Mouse (Mus musculus) liver, embryonic 16.5 days (tissue): ENCODE data around the gene Nbl1. TPM values are rescaled to one million over a fixed set of nuclear protein-coding genes. Genes with fewer than 3 reads are reported as not detected.
A peak's percentile ranks its signal among the peaks of the same experiment; 100 is the strongest.

Experiments used
- ATAC-seq: fragments of 200-750 bp; cut with Nextera tagmentation; 2 replicates; pipeline ENCODE4 v1.8.0; 2017; ENCODE audit warnings: low read depth, mild to moderate bottlenecking, moderate number of reproducible peaks, moderate library complexity
- H3K27ac ChIP-seq: fragments of 300-500 bp; sonication (generic); 2 replicates; pipeline ENCODE4 v1.5.1; 2014; ENCODE audit warnings: mild to moderate bottlenecking, low read length
- H3K27me3 ChIP-seq: fragments of 300-500 bp; sonication (generic); 2 replicates; pipeline ENCODE4 v1.6.1; 2014; ENCODE audit warnings: low read depth, low read length, mixed read lengths; ENCODE audit not compliant: control insufficient read depth, insufficient read depth
- H3K36me3 ChIP-seq: fragments of 300-500 bp; sonication (generic); 2 replicates; pipeline ENCODE4 v1.6.1; 2014; ENCODE audit warnings: mild to moderate bottlenecking; ENCODE audit not compliant: control insufficient read depth, insufficient read depth
- H3K4me1 ChIP-seq: fragments of 300-500 bp; sonication (generic); 2 replicates; pipeline ENCODE4 v1.6.1; 2014; ENCODE audit warnings: low read depth, low read length, mixed read lengths; ENCODE audit not compliant: control insufficient read depth
- H3K4me2 ChIP-seq: fragments of 300-500 bp; sonication (generic); 2 replicates; pipeline ENCODE4 v1.6.1; 2014; ENCODE audit warnings: low read depth, low read length, mixed read lengths
- H3K4me3 ChIP-seq: fragments of 300-500 bp; sonication (generic); 2 replicates; pipeline ENCODE4 v1.5.1; 2014; ENCODE audit warnings: low read depth, mild to moderate bottlenecking, low read length
- H3K9ac ChIP-seq: fragments of 300-500 bp; sonication (generic); 2 replicates; pipeline ENCODE4 v1.6.1; 2014; ENCODE audit warnings: low read depth, low read length
- H3K9me3 ChIP-seq: fragments of 300-500 bp; sonication (generic); replicated peaks from 2 replicates; pipeline ENCODE4 v1.6.1; 2016; ENCODE audit warnings: low read length; ENCODE audit not compliant: control insufficient read depth
- WGBS: fragments of 180-500 bp; shearing (Covaris S2); extraction: QIAGEN DNeasy Blood & Tissue Kit; methylation state at CpG from one replicate; pipeline ENCODE4 v1.1.7; 2014; ENCODE audit not compliant: insufficient replicate concordance; 5-methylcytosine and 5-hydroxymethylcytosine counted together
- polyA plus RNA-seq: library from polyadenylated mRNA; unstranded; fragments of >200 nt; fragmentation: Nextera tagmentation; extraction: Ambion mirVana; gene quantifications from 2 replicates; pipeline ENCODE4 v1.2.1, GENCODE M21; 2015

Nbl1 gene
- polyA plus RNA-seq, 1 experiment from 2014 or later, result 2.5 TPM

DNA sequence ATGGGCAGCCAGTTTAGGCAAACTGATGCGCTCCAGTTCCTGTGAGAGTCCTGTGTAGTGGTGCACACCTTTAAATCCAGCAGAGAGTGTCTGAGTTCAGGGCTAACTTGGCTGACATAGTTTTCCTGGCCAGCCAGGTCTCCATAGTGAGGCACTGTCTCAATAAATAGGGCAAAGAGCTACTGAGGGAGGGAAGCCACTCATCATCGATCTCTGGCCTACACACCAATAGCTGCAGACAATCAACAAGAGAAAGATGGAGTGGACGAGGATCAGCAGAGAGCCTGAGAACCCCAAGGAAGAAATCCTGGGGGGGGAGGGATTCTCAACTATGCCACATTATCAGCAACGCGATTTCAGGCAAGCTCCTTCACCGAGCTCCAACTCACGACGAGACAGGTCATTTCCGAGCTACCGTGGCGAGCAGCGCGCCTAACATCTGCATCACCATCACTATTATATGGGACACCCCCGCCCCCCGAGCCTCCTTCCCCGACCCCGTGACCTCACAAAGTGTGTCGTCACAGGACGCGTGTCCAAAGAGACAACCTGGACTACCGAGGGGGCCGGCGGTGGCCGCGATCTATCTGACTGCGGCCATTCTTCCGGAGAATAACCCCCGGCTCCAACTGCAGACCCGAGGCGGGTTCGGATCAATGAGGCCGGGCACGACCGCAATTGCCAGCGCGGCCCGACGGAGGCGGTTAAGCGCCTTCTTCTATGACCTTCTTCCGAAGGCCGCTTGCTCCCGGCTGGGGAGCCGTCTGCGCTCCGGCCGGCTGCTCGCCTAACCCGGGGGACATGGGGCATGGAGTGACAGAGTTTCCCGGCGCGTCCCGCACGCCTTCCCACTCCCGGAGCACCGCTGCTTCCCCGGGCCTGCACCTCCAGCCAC lies 37.3 kb upstream of the Nbl1 start:
- peak overlapping the region; percentile 94 for H3K4me2 ChIP-seq
- peak; percentile 8; the same call in 1 of the 2 replicates for ATAC-seq
- 3% methylated on average over 57 of the region's 57 CpGs for WGBS
- H3K4me3 ChIP-seq, result peak overlapping the region; percentile 83
- peaks cover 29% of the 10 kb centered on the region for H3K4me1 ChIP-seq
- H3K27me3 ChIP-seq, result no peaks in the 10 kb centered on the region
- no peaks in the 10 kb centered on the region; the same call in 1 of the 2 replicates for H3K36me3 ChIP-seq
- peaks cover 3% of the 10 kb centered on the region; the same call in 1 of the 2 replicates for H3K9me3 ChIP-seq
- peak overlapping the region; percentile 80 for H3K27ac ChIP-seq
- peak overlapping the region; percentile 87 for H3K9ac ChIP-seq

DNA sequence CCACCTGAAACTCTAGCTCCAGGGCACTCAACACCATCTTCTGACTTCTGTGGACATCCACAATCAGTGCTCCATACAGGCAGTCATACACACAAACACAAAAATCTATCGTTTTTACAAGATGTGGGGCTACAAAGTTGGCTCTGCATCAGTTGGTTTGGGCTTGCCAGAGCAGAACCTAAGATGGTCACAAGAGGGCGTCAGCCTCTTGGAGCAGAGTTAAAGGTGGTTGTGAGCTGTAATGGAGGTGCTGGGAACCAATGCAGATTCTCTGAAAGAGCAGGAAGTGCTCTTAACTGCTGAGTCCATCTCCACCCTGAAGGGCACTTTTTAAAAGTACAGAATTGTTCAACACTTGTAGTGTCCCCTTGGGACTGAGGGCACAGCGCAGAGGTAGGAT lies 33.7 kb upstream of the Nbl1 start:
- WGBS, result 73% methylated on average over 3 of the region's 3 CpGs
- no peak overlapping the region for H3K27ac ChIP-seq
- H3K9me3 ChIP-seq, result peaks cover 3% of the 10 kb centered on the region; the same call in 1 of the 2 replicates
- H3K4me2 ChIP-seq, result no peak overlapping the region
- no peak for ATAC-seq
- peaks cover 40% of the 10 kb centered on the region for H3K4me1 ChIP-seq
- no peak overlapping the region for H3K4me3 ChIP-seq
- no peak overlapping the region for H3K9ac ChIP-seq
- H3K36me3 ChIP-seq, result no peaks in the 10 kb centered on the region; the same call in 1 of the 2 replicates
- H3K27me3 ChIP-seq, result no peaks in the 10 kb centered on the region

DNA sequence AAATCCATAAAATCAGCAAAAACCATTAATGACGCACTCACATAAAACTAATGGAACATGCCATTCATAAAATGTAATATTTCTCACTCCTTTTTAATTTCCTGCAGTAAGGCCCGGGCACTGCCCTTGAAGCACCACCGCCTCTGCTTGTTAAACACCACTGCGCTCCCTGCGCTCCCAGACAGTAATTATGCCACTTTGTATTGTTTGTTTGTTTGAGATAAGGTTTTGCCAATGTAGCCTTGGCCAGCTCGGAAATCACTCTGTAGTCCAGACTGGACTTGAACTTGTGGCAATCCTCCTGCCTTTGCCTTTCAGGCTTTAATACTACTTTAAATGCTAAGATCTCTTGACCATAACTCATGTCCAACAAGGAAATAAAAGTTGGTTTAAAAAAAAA lies 32.1 kb upstream of the Nbl1 start:
- H3K27ac ChIP-seq, result no peak overlapping the region
- no peak for ATAC-seq
- no peaks in the 10 kb centered on the region for H3K27me3 ChIP-seq
- peaks cover 3% of the 10 kb centered on the region; the same call in 1 of the 2 replicates for H3K9me3 ChIP-seq
- H3K4me2 ChIP-seq, result no peak overlapping the region
- peaks cover 47% of the 10 kb centered on the region for H3K4me1 ChIP-seq
- H3K4me3 ChIP-seq, result no peak overlapping the region
- no peaks in the 10 kb centered on the region; the same call in 1 of the 2 replicates for H3K36me3 ChIP-seq
- 59% methylated on average over 6 of the region's 6 CpGs for WGBS
- no peak overlapping the region for H3K9ac ChIP-seq

DNA sequence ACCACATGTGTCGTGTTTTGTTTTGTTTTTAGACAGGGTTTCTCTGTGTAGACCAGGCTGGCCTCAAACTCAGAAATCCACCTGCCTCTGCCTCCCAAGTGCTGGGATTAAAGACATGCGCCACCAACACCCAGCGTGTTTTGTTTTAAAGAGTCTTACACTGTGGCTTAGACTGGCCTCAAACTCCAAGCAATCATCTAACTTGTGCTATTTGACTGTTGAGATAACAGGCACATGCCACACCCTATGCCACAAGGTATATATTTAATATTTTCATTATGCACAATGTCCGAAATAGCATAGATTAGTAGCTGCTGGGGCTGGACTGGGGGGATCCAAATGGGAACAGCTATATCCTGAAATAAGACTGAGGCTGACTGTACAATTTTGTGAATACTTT lies 29.8 kb upstream of the Nbl1 start:
- 30% methylated on average over 4 of the region's 4 CpGs for WGBS
- Histone ChIP-seq H3K27me3 (no peaks in the 10 kb centered on the region), H3K4me3 (no peak overlapping the region), H3K9ac (no peak overlapping the region), H3K9me3 (peaks cover 3% of the 10 kb centered on the region; the same call in 1 of the 2 replicates), H3K27ac (no peak overlapping the region; the same call in 1 of the 2 replicates), H3K4me1 (peaks cover 49% of the 10 kb centered on the region), H3K36me3 (no peaks in the 10 kb centered on the region; the same call in 1 of the 2 replicates), H3K4me2 (peak overlapping the region; percentile 7; the same call in 1 of the 2 replicates)
- peak; percentile 70; the same call in 1 of the 2 replicates for ATAC-seq

GRCm38 (mm10) chr4:139120998-139121397 lies 28.2 kb upstream of the Nbl1 start:
- Histone ChIP-seq H3K36me3 (no peaks in the 10 kb centered on the region), H3K4me2 (no peak overlapping the region), H3K4me1 (peaks cover 63% of the 10 kb centered on the region)

GRCm38 (mm10) chr4:139120281-139120814 lies 27.6 kb upstream of the Nbl1 start:
- Histone ChIP-seq H3K27me3 (no peaks in the 10 kb centered on the region), H3K9me3 (no peaks in the 10 kb centered on the region), H3K36me3 (no peaks in the 10 kb centered on the region), H3K4me2 (no peak overlapping the region), H3K4me3 (no peak overlapping the region), H3K9ac (no peak overlapping the region), H3K4me1 (peaks cover 63% of the 10 kb centered on the region), H3K27ac (no peak overlapping the region)
- 69% methylated on average over 4 of the region's 4 CpGs for WGBS
- ATAC-seq, result no peak

More at GRCm38 (mm10) chr4:139120998-139121397, 28.2 kb upstream of the Nbl1 start:
- H3K4me3 ChIP-seq, result no peak overlapping the region
- no peaks in the 10 kb centered on the region for H3K27me3 ChIP-seq
- ATAC-seq, result no peak
- WGBS, result 30% methylated on average over 7 of the region's 7 CpGs
- H3K9me3 ChIP-seq, result no peaks in the 10 kb centered on the region
- no peak overlapping the region for H3K9ac ChIP-seq
- H3K27ac ChIP-seq, result no peak overlapping the region

DNA sequence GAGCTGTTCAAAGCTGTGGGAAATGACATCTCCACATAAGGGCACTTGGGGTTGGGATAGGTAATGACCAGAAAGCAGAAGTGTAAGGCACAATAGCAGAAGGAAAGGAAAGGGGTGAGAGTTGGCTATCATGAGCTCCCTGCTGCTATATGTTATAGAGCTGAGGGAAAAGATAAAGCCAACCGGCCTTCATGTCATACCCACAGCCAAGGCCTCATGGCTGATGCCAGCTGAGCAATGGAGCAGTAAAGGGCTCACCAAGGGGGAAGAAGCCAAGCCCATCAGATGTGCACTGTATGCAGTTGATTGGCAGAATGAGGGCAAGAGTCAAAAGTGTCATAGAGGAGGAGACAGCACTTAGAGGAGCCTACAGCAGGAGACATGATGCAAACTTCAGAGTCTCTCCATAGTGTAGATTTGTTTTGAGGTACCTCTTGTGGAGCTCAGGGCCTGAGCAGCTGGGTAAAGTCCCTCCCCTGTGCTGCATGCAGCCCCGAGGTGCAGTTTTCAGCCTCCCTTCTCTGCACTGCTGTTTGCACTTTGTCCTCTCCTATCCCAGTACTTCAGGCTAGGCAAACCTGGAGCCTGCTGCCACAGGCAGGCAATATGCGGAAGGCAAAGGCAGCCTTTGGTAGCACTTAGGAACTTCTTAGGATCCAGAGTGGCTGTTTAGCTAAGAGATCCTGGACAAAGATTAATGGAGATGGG lies 23.7 kb upstream of the Nbl1 start:
- H3K27me3 ChIP-seq, result no peaks in the 10 kb centered on the region
- 0 out of 2 replicates have a peak overlapping the region, but pooled peaks have one; percentile 15 for H3K4me2 ChIP-seq
- WGBS, result 37% methylated on average over 3 of the region's 3 CpGs
- H3K36me3 ChIP-seq, result no peaks in the 10 kb centered on the region
- H3K9ac ChIP-seq, result no peak overlapping the region; the same call in 1 of the 2 replicates
- ATAC-seq, result peak; percentile 75
- H3K9me3 ChIP-seq, result no peaks in the 10 kb centered on the region
- peaks cover 53% of the 10 kb centered on the region for H3K4me1 ChIP-seq
- H3K27ac ChIP-seq, result peak overlapping the region; percentile 54
- H3K4me3 ChIP-seq, result no peak overlapping the region

DNA sequence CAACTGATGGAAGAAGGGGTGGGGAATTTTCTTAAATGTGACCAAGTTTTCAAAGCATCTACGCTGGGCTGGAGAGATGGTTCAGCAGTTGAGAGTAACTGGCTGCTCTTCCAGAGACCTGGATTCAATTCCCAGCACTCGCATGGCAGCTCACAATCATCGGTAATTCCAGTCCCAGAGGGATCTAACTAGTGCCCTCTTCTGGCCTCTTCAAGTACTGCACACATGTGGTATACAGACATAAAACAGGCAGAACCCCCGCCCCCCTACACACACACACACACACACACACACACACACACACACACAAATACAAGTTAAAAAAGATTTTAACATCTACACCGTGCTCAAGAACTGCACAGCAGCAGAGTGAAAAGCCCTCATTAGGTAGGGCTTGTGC lies 22.9 kb upstream of the Nbl1 start:
- H3K4me1 ChIP-seq, result peaks cover 55% of the 10 kb centered on the region
- H3K4me3 ChIP-seq, result no peak overlapping the region
- H3K36me3 ChIP-seq, result no peaks in the 10 kb centered on the region
- no peak overlapping the region for H3K4me2 ChIP-seq
- no peak for ATAC-seq
- no peak overlapping the region for H3K27ac ChIP-seq
- 74% methylated on average over 5 of the region's 5 CpGs for WGBS
- H3K9me3 ChIP-seq, result no peaks in the 10 kb centered on the region
- H3K9ac ChIP-seq, result no peak overlapping the region
- H3K27me3 ChIP-seq, result no peaks in the 10 kb centered on the region
